Mouse (Mus musculus) neural tube, embryonic 14.5 days (tissue): ENCODE measurements at regions not wholly inside any gene's neighbourhood (a gene's known extent, or its start where the extent isn't known, plus 50 kb on each side); places are given as distances from the start of the nearest gene placed in this dataset.

Experiments used
- ATAC-seq: fragments of 200-750 bp; cut with Nextera tagmentation; 2 replicates; pipeline ENCODE4 v1.8.0; 2017; ENCODE audit warnings: low read depth, mild to moderate bottlenecking, moderate TSS enrichment, moderate library complexity
- H3K27ac ChIP-seq: fragments of 300-500 bp; sonication (generic); 2 replicates; pipeline ENCODE4 v1.5.1; 2014; ENCODE audit warnings: low read depth, mild to moderate bottlenecking, control low read depth, low read length, moderate library complexity, mixed read lengths
- H3K27me3 ChIP-seq: fragments of 300-500 bp; sonication (generic); 2 replicates; pipeline ENCODE4 v1.6.1; 2014; ENCODE audit warnings: low read length; ENCODE audit not compliant: control insufficient read depth, insufficient read depth
- H3K36me3 ChIP-seq: fragments of 300-500 bp; sonication (generic); 2 replicates; pipeline ENCODE4 v1.6.1; 2014; ENCODE audit warnings: low read length, mixed read lengths; ENCODE audit not compliant: control insufficient read depth, insufficient read depth
- H3K4me1 ChIP-seq: fragments of 300-500 bp; sonication (generic); 2 replicates; pipeline ENCODE4 v1.6.1; 2014; ENCODE audit warnings: low read length; ENCODE audit not compliant: control insufficient read depth, insufficient read depth
- H3K4me2 ChIP-seq: fragments of 300-500 bp; sonication (generic); 2 replicates; pipeline ENCODE4 v1.6.1; 2014; ENCODE audit warnings: mild to moderate bottlenecking, low read depth, low read length, control low read depth
- H3K4me3 ChIP-seq: fragments of 300-500 bp; sonication (generic); 2 replicates; pipeline ENCODE4 v1.5.1; 2014; ENCODE audit warnings: low read depth, low read length, control low read depth, mixed read lengths
- H3K9ac ChIP-seq: fragments of 300-500 bp; sonication (generic); replicated peaks from 2 replicates; pipeline ENCODE4 v1.6.1; 2014; ENCODE audit warnings: low read depth, mild to moderate bottlenecking, control low read depth, low read length, mixed read lengths
- H3K9me3 ChIP-seq: fragments of 300-500 bp; sonication (generic); 2 replicates; pipeline ENCODE4 v1.6.1; 2016; ENCODE audit warnings: low read length; ENCODE audit not compliant: control insufficient read depth
- WGBS: fragments of 180-500 bp; shearing (Covaris S2); extraction: QIAGEN DNeasy Blood & Tissue Kit; methylation state at CpG from one replicate; pipeline ENCODE4 v1.1.7; 2014; 5-methylcytosine and 5-hydroxymethylcytosine counted together

GRCm38 (mm10) chr4:64123675-64124074, 76.9 kb upstream of the Tnc start:
- H3K4me3 ChIP-seq = no peak overlapping the region
- no peaks in the 10 kb centered on the region for H3K9me3 ChIP-seq
- WGBS = 95% methylated on average over 2 of the region's 2 CpGs
- H3K9ac ChIP-seq = no peak overlapping the region
- H3K4me1 ChIP-seq = no peaks in the 10 kb centered on the region
- no peak overlapping the region for H3K27ac ChIP-seq
- H3K36me3 ChIP-seq = no peaks in the 10 kb centered on the region
- no peak for ATAC-seq
- no peaks in the 10 kb centered on the region for H3K27me3 ChIP-seq
- H3K4me2 ChIP-seq = no peak overlapping the region

DNA sequence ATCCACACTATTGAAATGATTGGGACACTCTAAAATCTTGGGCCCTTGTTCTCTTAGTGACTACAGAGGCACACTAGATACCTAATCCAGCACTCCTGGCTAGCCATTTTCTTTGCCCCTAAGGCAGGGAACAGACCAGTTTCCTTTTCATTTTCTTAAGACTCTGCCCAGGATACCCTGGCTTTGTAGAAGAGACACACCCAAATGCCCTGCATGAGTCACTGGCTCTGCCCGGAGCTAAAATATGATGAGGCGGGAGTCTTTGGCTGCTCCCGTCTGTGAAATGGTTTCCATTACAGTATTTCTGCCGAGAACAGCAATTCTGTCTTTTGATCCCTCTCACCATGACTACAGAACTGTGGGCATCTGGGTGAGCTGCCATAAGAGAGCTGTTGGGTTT, 51.4 kb upstream of the Tnc start:
- WGBS = 86% methylated on average over 4 of the region's 4 CpGs
- Histone ChIP-seq H3K4me2 (no peak overlapping the region), H3K27me3 (no peaks in the 10 kb centered on the region), H3K4me1 (no peaks in the 10 kb centered on the region), H3K27ac (no peak overlapping the region), H3K36me3 (no peaks in the 10 kb centered on the region), H3K4me3 (no peak overlapping the region), H3K9ac (no peak overlapping the region), H3K9me3 (no peaks in the 10 kb centered on the region)
- no peak for ATAC-seq
